Mouse (Mus musculus) inflammation-experienced regulatory T-cells, adult 6 months (primary cell): ENCODE measurements around the gene Prdm10. TPM values are rescaled to one million over a fixed set of nuclear protein-coding genes. Genes with fewer than 3 reads are reported as not detected.
A peak's percentile ranks its signal among the peaks of the same experiment; 100 is the strongest.

Source experiments
- ATAC-seq: one replicate; pipeline ENCODE4 v1.8.0; 2017
- polyA plus RNA-seq, 3 experiments: library from polyadenylated mRNA; unstranded; fragments of 100-300 nt; shearing (Covaris generic); gene quantifications; one replicate each; pipeline ENCODE4 v1.2.1; 2017

The Prdm10 gene
- 1 to 10 TPM; 7.7 to 9.0 (median 8.5) TPM for polyA plus RNA-seq

GRCm38 (mm10) chr9:31280366-31281010, at the start of gene Prdm10:
Gene Prdm10, plus strand, starts transcription at chr9:31280538.
- peak; percentile 75 for ATAC-seq

- no peak for ATAC-seq
These were observed 45.3 kb upstream of the Prdm10 start for GRCm38 (mm10) chr9:31235030-31235429.

GRCm38 (mm10) chr9:31235489-31235888, 44.8 kb upstream of the Prdm10 start:
- no peak for ATAC-seq

GRCm38 (mm10) chr9:31236079-31236478, 44.3 kb upstream of the Prdm10 start:
- ATAC-seq: no peak

- no peak for ATAC-seq
These were observed 41.8 kb upstream of the Prdm10 start for GRCm38 (mm10) chr9:31238526-31238925.

GRCm38 (mm10) chr9:31239551-31239950, 40.8 kb upstream of the Prdm10 start:
- no peak for ATAC-seq

GRCm38 (mm10) chr9:31240522-31241207, 39.7 kb upstream of the Prdm10 start:
- no peak for ATAC-seq

- ATAC-seq: no peak
These were observed 39.1 kb upstream of the Prdm10 start for GRCm38 (mm10) chr9:31241208-31241699.

- ATAC-seq: no peak
These were observed 36.9 kb upstream of the Prdm10 start for GRCm38 (mm10) chr9:31243306-31243938.

GRCm38 (mm10) chr9:31243939-31244333, 36.4 kb upstream of the Prdm10 start:
- no peak for ATAC-seq

GRCm38 (mm10) chr9:31245006-31245405, 35.3 kb upstream of the Prdm10 start:
- ATAC-seq: no peak

- ATAC-seq: no peak
These were observed 33.9 kb upstream of the Prdm10 start for GRCm38 (mm10) chr9:31246421-31246820.

GRCm38 (mm10) chr9:31247447-31248220, 32.7 kb upstream of the Prdm10 start:
- ATAC-seq: no peak

- ATAC-seq: peak; percentile 36
These were observed 28.0 kb upstream of the Prdm10 start for GRCm38 (mm10) chr9:31252182-31252799.

GRCm38 (mm10) chr9:31253311-31253734, 27.0 kb upstream of the Prdm10 start:
- ATAC-seq: no peak

- no peak for ATAC-seq
These were observed 26.3 kb upstream of the Prdm10 start for GRCm38 (mm10) chr9:31253866-31254696.

- ATAC-seq: peak; percentile 88
These were observed 25.7 kb upstream of the Prdm10 start for GRCm38 (mm10) chr9:31254697-31255004.

GRCm38 (mm10) chr9:31255953-31256352, 24.4 kb upstream of the Prdm10 start:
- no peak for ATAC-seq

GRCm38 (mm10) chr9:31258237-31258636, 22.1 kb upstream of the Prdm10 start:
- no peak for ATAC-seq

GRCm38 (mm10) chr9:31260219-31260618, 20.1 kb upstream of the Prdm10 start:
- no peak for ATAC-seq
